Mouse (Mus musculus): ENCODE measurements around the gene 1110032A03Rik. TPM values are rescaled to one million over a fixed set of nuclear protein-coding genes. Genes with fewer than 3 reads are reported as not detected.

1110032A03Rik gene
- polyA plus RNA-seq, 1 experiment from 2014 or later, result 35.6 TPM

DNA sequence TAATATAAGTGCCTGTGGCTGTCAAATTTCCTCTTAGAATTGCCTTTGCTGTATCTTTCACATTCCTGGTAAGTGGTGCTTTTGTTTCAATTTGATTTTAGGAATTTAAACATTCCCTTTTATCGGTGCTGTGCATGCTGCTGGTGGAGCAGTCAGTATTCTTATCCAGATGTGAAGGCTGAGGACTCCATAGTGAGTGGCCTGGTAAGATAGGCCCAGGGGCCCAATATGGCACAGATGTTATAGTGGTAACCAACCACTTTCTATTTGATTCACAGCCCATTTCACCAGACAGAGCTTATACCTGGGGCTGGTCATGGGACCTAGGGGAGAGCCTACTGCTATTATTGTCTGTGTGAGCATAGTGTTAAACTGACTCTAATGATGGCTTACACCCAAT is 41.2 kb upstream of the 1110032A03Rik start:
- Histone ChIP-seq H3K4me3 (ENCODE audit: low read depth, low read length) (no peak overlapping the region), H3K4me2 (replicated peaks; ENCODE audit: low read depth) (no peak overlapping the region), H3K27ac (ENCODE audit: low read depth, low read length) (no peak overlapping the region; the same call in 1 of the 2 replicates), H3K9ac (ENCODE audit: low read depth, low read length) (no peak overlapping the region), H3K4me1 (replicated peaks; ENCODE audit: control insufficient read depth, insufficient read depth, low read length) (no peaks in the 10 kb centered on the region), H3K27me3 (replicated peaks; ENCODE audit: control insufficient read depth, insufficient read depth, low read length) (no peaks in the 10 kb centered on the region), H3K36me3 (ENCODE audit: control insufficient read depth, insufficient read depth) (peaks cover 21% of the 10 kb centered on the region), H3K9me3 (ENCODE audit: control insufficient read depth) (no peaks in the 10 kb centered on the region)
- no peak for TF ChIP-seq CTCF (IDR thresholded peaks at IDR 0.05; ENCODE audit: low read depth)
- ATAC-seq, result no peak
- 95% methylated on average over 1 of the region's 1 CpGs for WGBS

DNA sequence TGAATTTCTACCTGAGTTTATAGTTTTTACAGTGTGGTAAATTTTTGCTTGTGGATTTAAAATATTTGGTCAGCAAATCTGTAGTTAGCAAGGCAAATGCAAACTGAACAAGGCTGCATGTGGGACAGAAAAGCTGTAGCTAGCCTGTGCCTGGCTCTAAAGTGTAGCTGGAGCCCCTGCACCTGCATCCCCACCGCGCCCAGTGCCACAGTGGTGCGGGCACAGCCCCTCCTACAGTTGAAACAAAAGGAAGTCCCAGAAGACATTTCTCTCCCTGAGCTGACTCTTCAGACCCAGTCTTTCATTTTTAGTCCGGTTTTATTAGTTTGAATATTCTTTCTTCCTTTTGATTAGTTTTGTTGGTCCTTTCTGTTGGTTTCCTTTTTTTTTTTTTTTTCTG is 40.3 kb upstream of the 1110032A03Rik start:
- no peak for ATAC-seq
- TF ChIP-seq CTCF (IDR thresholded peaks at IDR 0.05; ENCODE audit: low read depth), result no peak
- no peak overlapping the region for H3K27ac ChIP-seq (ENCODE audit: low read depth, low read length)
- no peak overlapping the region for H3K4me3 ChIP-seq (ENCODE audit: low read depth, low read length)
- 98% methylated on average over 4 of the region's 4 CpGs for WGBS
- H3K4me1 ChIP-seq (replicated peaks; ENCODE audit: control insufficient read depth, insufficient read depth, low read length), result no peaks in the 10 kb centered on the region
- peaks cover 21% of the 10 kb centered on the region for H3K36me3 ChIP-seq (ENCODE audit: control insufficient read depth, insufficient read depth)
- no peaks in the 10 kb centered on the region for H3K27me3 ChIP-seq (replicated peaks; ENCODE audit: control insufficient read depth, insufficient read depth, low read length)
- H3K9me3 ChIP-seq (ENCODE audit: control insufficient read depth), result no peaks in the 10 kb centered on the region
- no peak overlapping the region for H3K9ac ChIP-seq (ENCODE audit: low read depth, low read length)
- H3K4me2 ChIP-seq (replicated peaks; ENCODE audit: low read depth), result no peak overlapping the region

DNA sequence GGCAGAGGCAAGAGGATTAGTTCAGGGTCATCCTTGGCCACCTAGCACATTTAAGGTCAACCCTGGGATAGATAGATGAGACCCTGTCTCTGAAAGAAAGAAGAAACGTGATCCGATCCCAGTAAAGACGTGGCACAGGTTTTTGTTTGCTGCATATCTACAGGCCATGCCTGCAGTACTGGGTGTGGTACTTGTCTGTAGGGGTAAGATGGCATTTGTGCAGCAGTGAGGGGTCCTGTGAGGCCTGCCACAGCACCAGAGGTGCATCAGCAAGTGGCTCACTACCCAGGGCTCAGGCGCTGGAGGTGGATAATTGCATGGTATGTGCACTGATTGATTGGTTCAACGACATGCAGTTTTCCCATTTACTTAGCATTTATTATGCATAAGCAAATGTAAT is 38.5 kb upstream of the 1110032A03Rik start:
- no peaks in the 10 kb centered on the region for H3K27me3 ChIP-seq (replicated peaks; ENCODE audit: control insufficient read depth, insufficient read depth, low read length)
- no peaks in the 10 kb centered on the region for H3K4me1 ChIP-seq (replicated peaks; ENCODE audit: control insufficient read depth, insufficient read depth, low read length)
- H3K4me2 ChIP-seq (replicated peaks; ENCODE audit: low read depth), result no peak overlapping the region
- no peak overlapping the region for H3K4me3 ChIP-seq (ENCODE audit: low read depth, low read length)
- no peak for TF ChIP-seq CTCF (IDR thresholded peaks at IDR 0.05; ENCODE audit: low read depth)
- no peak overlapping the region for H3K27ac ChIP-seq (ENCODE audit: low read depth, low read length)
- ATAC-seq, result no peak
- WGBS, result 96% methylated on average over 5 of the region's 5 CpGs
- peaks cover 29% of the 10 kb centered on the region for H3K36me3 ChIP-seq (ENCODE audit: control insufficient read depth, insufficient read depth)
- no peaks in the 10 kb centered on the region for H3K9me3 ChIP-seq (ENCODE audit: control insufficient read depth)
- H3K9ac ChIP-seq (ENCODE audit: low read depth, low read length), result no peak overlapping the region

DNA sequence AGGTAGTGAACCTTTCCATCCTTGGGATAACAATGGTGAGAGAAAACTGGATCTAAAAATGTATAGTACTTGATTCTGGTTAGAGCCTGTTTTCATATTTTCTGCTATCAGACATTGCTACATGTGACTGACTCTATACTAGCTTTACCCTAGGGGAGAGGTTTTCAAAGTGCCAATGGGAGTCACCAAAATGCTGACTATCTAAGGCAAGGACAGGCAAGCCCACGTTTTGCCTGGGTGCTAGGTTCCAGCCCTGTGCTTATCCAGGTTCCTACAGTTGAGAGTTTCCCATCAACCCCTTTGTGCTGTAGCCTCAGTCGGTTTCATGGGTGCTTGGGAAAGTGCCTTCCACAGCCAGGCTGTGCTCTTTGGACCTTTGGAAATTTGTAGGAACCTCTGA is 36.4 kb upstream of the 1110032A03Rik start:
- Histone ChIP-seq H3K36me3 (ENCODE audit: control insufficient read depth, insufficient read depth) (peaks cover 46% of the 10 kb centered on the region), H3K4me1 (replicated peaks; ENCODE audit: control insufficient read depth, insufficient read depth, low read length) (no peaks in the 10 kb centered on the region), H3K4me3 (ENCODE audit: low read depth, low read length) (no peak overlapping the region), H3K4me2 (replicated peaks; ENCODE audit: low read depth) (no peak overlapping the region), H3K27me3 (replicated peaks; ENCODE audit: control insufficient read depth, insufficient read depth, low read length) (no peaks in the 10 kb centered on the region), H3K9ac (ENCODE audit: low read depth, low read length) (no peak overlapping the region), H3K9me3 (ENCODE audit: control insufficient read depth) (no peaks in the 10 kb centered on the region), H3K27ac (ENCODE audit: low read depth, low read length) (no peak overlapping the region)
- 79% methylated on average over 2 of the region's 2 CpGs for WGBS
- no peak for TF ChIP-seq CTCF (IDR thresholded peaks at IDR 0.05; ENCODE audit: low read depth)
- ATAC-seq, result no peak

DNA sequence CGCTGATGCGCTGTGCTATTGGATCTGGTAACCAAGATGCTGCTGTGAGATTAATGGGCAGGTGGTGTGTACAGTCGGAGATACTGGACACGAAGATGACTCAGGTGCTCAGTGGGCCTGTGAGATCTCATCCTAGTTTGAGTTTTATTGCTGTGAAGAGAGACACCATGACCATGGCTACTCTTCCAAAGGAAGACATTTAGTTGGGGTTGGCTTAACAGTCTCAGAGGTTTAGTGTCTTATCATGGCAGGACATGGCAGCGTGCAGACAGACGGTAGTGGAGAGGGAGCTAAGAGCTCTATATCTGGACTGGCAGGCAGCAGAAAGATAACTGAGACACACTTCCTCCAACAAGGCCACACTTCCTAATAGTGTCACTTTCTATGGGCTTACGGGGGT is 35.9 kb upstream of the 1110032A03Rik start:
- Histone ChIP-seq H3K4me1 (replicated peaks; ENCODE audit: control insufficient read depth, insufficient read depth, low read length) (no peaks in the 10 kb centered on the region), H3K9me3 (ENCODE audit: control insufficient read depth) (no peaks in the 10 kb centered on the region), H3K36me3 (ENCODE audit: control insufficient read depth, insufficient read depth) (peaks cover 50% of the 10 kb centered on the region), H3K4me2 (replicated peaks; ENCODE audit: low read depth) (no peak overlapping the region), H3K27ac (ENCODE audit: low read depth, low read length) (no peak overlapping the region), H3K4me3 (ENCODE audit: low read depth, low read length) (no peak overlapping the region), H3K27me3 (replicated peaks; ENCODE audit: control insufficient read depth, insufficient read depth, low read length) (no peaks in the 10 kb centered on the region), H3K9ac (ENCODE audit: low read depth, low read length) (no peak overlapping the region)
- TF ChIP-seq CTCF (IDR thresholded peaks at IDR 0.05; ENCODE audit: low read depth), result no peak
- WGBS, result 91% methylated on average over 7 of the region's 7 CpGs
- no peak for ATAC-seq

DNA sequence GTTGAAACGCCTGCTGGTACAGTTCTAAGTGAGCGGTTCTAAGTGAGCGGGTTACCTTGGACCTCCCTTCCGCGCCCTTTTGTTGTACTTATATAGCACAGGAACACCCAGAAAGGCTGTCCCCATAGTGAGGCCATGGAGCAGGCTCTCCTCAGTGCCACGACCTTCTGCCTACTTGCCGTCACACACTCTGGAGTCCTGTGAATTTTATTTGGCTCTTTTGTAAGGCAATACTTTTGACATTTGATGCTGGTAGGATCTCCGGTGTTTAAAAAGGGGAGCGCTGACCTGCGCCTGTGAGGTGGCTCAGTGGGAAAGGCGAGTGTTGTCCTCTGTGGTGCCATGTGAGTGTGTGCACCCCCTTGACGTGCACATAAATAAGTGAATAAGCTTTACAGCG is 33.8 kb upstream of the 1110032A03Rik start:
- Histone ChIP-seq H3K36me3 (ENCODE audit: control insufficient read depth, insufficient read depth) (peaks cover 67% of the 10 kb centered on the region), H3K4me2 (replicated peaks; ENCODE audit: low read depth) (no peak overlapping the region), H3K4me1 (replicated peaks; ENCODE audit: control insufficient read depth, insufficient read depth, low read length) (no peaks in the 10 kb centered on the region), H3K4me3 (ENCODE audit: low read depth, low read length) (no peak overlapping the region), H3K27ac (ENCODE audit: low read depth, low read length) (no peak overlapping the region), H3K9ac (ENCODE audit: low read depth, low read length) (no peak overlapping the region), H3K27me3 (replicated peaks; ENCODE audit: control insufficient read depth, insufficient read depth, low read length) (no peaks in the 10 kb centered on the region), H3K9me3 (ENCODE audit: control insufficient read depth) (no peaks in the 10 kb centered on the region)
- no peak for ATAC-seq
- WGBS, result 94% methylated on average over 13 of the region's 13 CpGs
- TF ChIP-seq CTCF (IDR thresholded peaks at IDR 0.05; ENCODE audit: low read depth), result no peak

DNA sequence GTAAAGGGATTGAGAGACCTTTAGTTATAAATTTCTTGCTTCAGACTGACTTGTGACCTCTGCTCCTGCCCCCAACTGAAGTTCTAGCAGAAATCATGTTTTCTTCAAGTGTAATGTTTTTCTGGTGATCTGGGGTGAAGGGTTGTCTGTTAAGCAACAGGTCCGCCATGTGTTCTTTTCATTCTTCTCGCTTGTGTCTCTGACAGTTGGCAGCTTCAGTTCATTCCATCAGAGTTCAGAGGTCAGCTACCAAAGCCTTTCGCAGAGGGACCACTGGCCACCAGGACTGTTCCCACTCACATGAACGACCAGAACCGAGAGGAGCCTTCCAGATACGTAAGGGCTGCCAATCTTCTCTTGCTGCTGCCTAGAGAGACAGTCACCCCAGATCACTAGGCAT is 33.2 kb upstream of the 1110032A03Rik start:
- 90% methylated on average over 6 of the region's 6 CpGs for whole genome bisulfite sequencing
- no peak overlapping the region for H3K27ac ChIP-seq (ENCODE audit: low read depth, low read length)
- no peak for TF ChIP-seq CTCF (IDR thresholded peaks at IDR 0.05; ENCODE audit: low read depth)
- no peak overlapping the region for H3K4me3 ChIP-seq (ENCODE audit: low read depth, low read length)
- H3K9me3 ChIP-seq (ENCODE audit: control insufficient read depth), result no peaks in the 10 kb centered on the region
- peaks cover 67% of the 10 kb centered on the region for H3K36me3 ChIP-seq (ENCODE audit: control insufficient read depth, insufficient read depth)
- H3K4me2 ChIP-seq (replicated peaks; ENCODE audit: low read depth), result no peak overlapping the region
- H3K27me3 ChIP-seq (replicated peaks; ENCODE audit: control insufficient read depth, insufficient read depth, low read length), result no peaks in the 10 kb centered on the region
- ATAC-seq, result no peak
- no peaks in the 10 kb centered on the region for H3K4me1 ChIP-seq (replicated peaks; ENCODE audit: control insufficient read depth, insufficient read depth, low read length)
- no peak overlapping the region for H3K9ac ChIP-seq (ENCODE audit: low read depth, low read length)

Measured in intestine, postnatal 0 days (tissue).